Mouse (Mus musculus) MEL (cell line): ENCODE results near the gene Olfr1480. TPM values are rescaled to one million over a fixed set of nuclear protein-coding genes. Genes with fewer than 3 reads are reported as not detected.

ENCODE experiments used
- DNase-seq: peaks from one replicate; pipeline ENCODE4 v3.0.0; 2011; ENCODE audit warnings: low read depth, low spot score
- H3K27ac ChIP-seq: 2 replicates; pipeline ENCODE4 v1.5.1; 2012; ENCODE audit warnings: low read depth, mild to moderate bottlenecking, control low read depth, low read length, moderate library complexity; ENCODE audit not compliant: control insufficient read depth
- H3K27me3 ChIP-seq, 2 experiments: fragments of 150-350 bp in 1 of 2; sonication (generic) in 1 of 2; 2 replicates each; pipeline ENCODE4 v1.6.1; 2012; ENCODE audit warnings: low read length in 2 of 2, mild to moderate bottlenecking in 2 of 2, improper control_type of control experiment in 1 of 2, moderate library complexity in 1 of 2; ENCODE audit not compliant: insufficient read depth in 2 of 2, control insufficient read depth in 1 of 2
- H3K36me3 ChIP-seq, 2 experiments: 2 replicates each; pipeline ENCODE4 v1.6.1; 2012 to 2014; ENCODE audit warnings: low read length in 2 of 2, improper control_type of control experiment in 1 of 2, inconsistent platforms in 1 of 2, mild to moderate bottlenecking in 1 of 2; ENCODE audit not compliant: insufficient read depth in 2 of 2, control insufficient read depth in 1 of 2
- H3K4me1 ChIP-seq, 2 experiments: fragments of 150-350 bp in 1 of 2; sonication (generic) in 1 of 2; 2 replicates each; pipeline ENCODE4 v1.6.1; 2012; ENCODE audit warnings: low read length in 2 of 2, improper control_type of control experiment in 1 of 2, mild to moderate bottlenecking in 1 of 2; ENCODE audit not compliant: insufficient read depth in 2 of 2, control insufficient read depth in 1 of 2
- H3K4me3 ChIP-seq, 2 experiments: fragments of 150-350 bp in 1 of 2; sonication (generic) in 1 of 2; 2 replicates each; pipeline ENCODE4 v1.5.1; 2012; ENCODE audit warnings: low read depth in 2 of 2, low read length in 2 of 2, mild to moderate bottlenecking in 2 of 2, moderate library complexity in 2 of 2, control low read depth in 1 of 2, improper control_type of control experiment in 1 of 2; ENCODE audit not compliant: control insufficient read depth in 1 of 2, insufficient read depth in 1 of 2
- H3K79me2 ChIP-seq: 2 replicates; pipeline ENCODE4 v1.6.1; 2012; ENCODE audit warnings: mild to moderate bottlenecking, low read length, moderate library complexity; ENCODE audit not compliant: control insufficient read depth, poor library complexity, insufficient read depth
- H3K9ac ChIP-seq: 2 replicates; pipeline ENCODE4 v1.6.1; 2012; ENCODE audit warnings: low read depth, mild to moderate bottlenecking, control low read depth, low read length, moderate library complexity; ENCODE audit not compliant: control insufficient read depth, poor library complexity, severe bottlenecking
- H3K9me3 ChIP-seq: fragments of 150-350 bp; sonication (generic); replicated peaks from 2 replicates; pipeline ENCODE4 v1.6.1; 2012; ENCODE audit warnings: mild to moderate bottlenecking, low read length, improper control_type of control experiment, moderate library complexity; ENCODE audit not compliant: insufficient read depth
- BHLHE40 ChIP-seq: IDR thresholded peaks from 2 replicates; pipeline ENCODE4 v1.6.1; 2012; ENCODE audit warnings: low read depth, mild to moderate bottlenecking, inconsistent platforms, low read length, improper control_type of control experiment, borderline replicate concordance
- CTCF ChIP-seq, 3 experiments: IDR thresholded peaks in 2 of 3; conservative IDR thresholded peaks in 1 of 3; 2 replicates each; pipeline ENCODE4 v1.5.1; 2011 to 2012; ENCODE audit warnings: low read length in 3 of 3, low read depth in 2 of 3, mild to moderate bottlenecking in 2 of 3, improper control_type of control experiment in 1 of 3, inconsistent platforms in 1 of 3, mixed read lengths in 1 of 3, moderate library complexity in 1 of 3; ENCODE audit not compliant: control insufficient read depth in 1 of 3, insufficient read depth in 1 of 3, poor library complexity in 1 of 3, severe bottlenecking in 1 of 3
- E2F4 ChIP-seq: IDR thresholded peaks from 2 replicates; pipeline ENCODE4 v1.6.1; 2011; ENCODE audit warnings: low read depth, low read length, improper control_type of control experiment, borderline replicate concordance
- ELF1 ChIP-seq: IDR thresholded peaks from 2 replicates; pipeline ENCODE4 v1.6.1; 2014; ENCODE audit warnings: low read depth, mild to moderate bottlenecking, inconsistent platforms, low read length, improper control_type of control experiment, moderate library complexity
- EP300 ChIP-seq, 2 experiments: IDR thresholded peaks; 2 replicates each; pipeline ENCODE4 v1.6.1; 2011; ENCODE audit warnings: improper control_type of control experiment in 2 of 2, low read length in 2 of 2, low read depth in 1 of 2, mild to moderate bottlenecking in 1 of 2
- ETS1 ChIP-seq: IDR thresholded peaks from 2 replicates; pipeline ENCODE4 v1.6.1; 2012; ENCODE audit warnings: low read depth, mild to moderate bottlenecking, inconsistent platforms, low read length, improper control_type of control experiment, moderate library complexity
- GABPA ChIP-seq: IDR thresholded peaks from 2 replicates; pipeline ENCODE4 v1.6.1; 2012; ENCODE audit warnings: low read depth, mild to moderate bottlenecking, inconsistent platforms, low read length, improper control_type of control experiment, moderate library complexity
- JUND ChIP-seq: IDR thresholded peaks from 2 replicates; pipeline ENCODE4 v1.6.1; 2011; ENCODE audit warnings: low read depth, mild to moderate bottlenecking, improper control_type of control experiment, low read length
- MAX ChIP-seq: IDR thresholded peaks from 2 replicates; pipeline ENCODE4 v1.6.1; 2011; ENCODE audit warnings: low read length, improper control_type of control experiment
- MAZ ChIP-seq: IDR thresholded peaks from 2 replicates; pipeline ENCODE4 v1.6.1; 2012; ENCODE audit warnings: low read depth, mild to moderate bottlenecking, inconsistent platforms, low read length, improper control_type of control experiment
- MEF2A ChIP-seq: IDR thresholded peaks from 2 replicates; pipeline ENCODE4 v1.6.1; 2014; ENCODE audit warnings: low read depth, mild to moderate bottlenecking, inconsistent platforms, low read length, improper control_type of control experiment; ENCODE audit not compliant: poor library complexity, insufficient replicate concordance, severe bottlenecking; ENCODE audit errors: extremely low read depth
- MYB ChIP-seq: IDR thresholded peaks from 2 replicates; pipeline ENCODE4 v1.6.1; 2011; ENCODE audit warnings: mild to moderate bottlenecking, low read depth, low read length, improper control_type of control experiment
- RCOR1 ChIP-seq: IDR thresholded peaks from 2 replicates; pipeline ENCODE4 v1.6.1; 2012; ENCODE audit warnings: low read depth, mild to moderate bottlenecking, inconsistent platforms, low read length, improper control_type of control experiment
- UBTF ChIP-seq: IDR thresholded peaks from 2 replicates; pipeline ENCODE4 v1.6.1; 2012; ENCODE audit warnings: low read depth, mild to moderate bottlenecking, inconsistent platforms, low read length, improper control_type of control experiment, moderate library complexity, borderline replicate concordance; ENCODE audit not compliant: insufficient read depth
- ZKSCAN1 ChIP-seq: IDR thresholded peaks from 2 replicates; pipeline ENCODE4 v1.6.1; 2012; ENCODE audit warnings: low read depth, mild to moderate bottlenecking, inconsistent platforms, low read length, improper control_type of control experiment, moderate library complexity
- polyA plus RNA-seq, 2 experiments: library from polyadenylated mRNA; stranded (reverse) in 1 of 2; unstranded in 1 of 2; fragments of >175 nt in 1 of 2; fragments of >200 nt in 1 of 2; gene quantifications; 2 replicates each; pipeline versions ENCODE4 v1.2.1 to v1.2.4; 2012; ENCODE audit warnings: low replicate concordance in 2 of 2, low read depth in 1 of 2; ENCODE audit not compliant: insufficient read length in 2 of 2, insufficient read depth in 1 of 2, missing spikeins in 1 of 2
- total RNA-seq: library from RNA; depleted of rRNA; stranded (reverse); fragments of 300-350 nt; gene quantifications from 2 replicates; pipeline ENCODE4 v1.2.3, GENCODE M21; 2012; rRNA removed

The Olfr1480 gene
- total and polyA plus RNA-seq, 3 experiments = not detected

GRCm38 (mm10) chr19:13500246-13500645 lies 27.5 kb upstream of the Olfr1480 start, which contains the start of gene Olfr1477:
Gene Olfr1477 (plus strand): TSS chr19:13500546.
- Histone ChIP-seq H3K27me3 (no peaks in the 10 kb centered on the region), H3K4me3 (no peak within 1 kb of the TSS), H3K79me2 (no peaks in the 10 kb centered on the region), H3K4me1 (no peaks in the 10 kb centered on the region), H3K36me3 (no peaks in the 10 kb centered on the region), H3K27ac (no peak within 1 kb of the TSS), H3K9me3 (no peaks in the 10 kb centered on the region), H3K9ac (no peak within 1 kb of the TSS)
- TF ChIP-seq MAX = no peak
- no peak for TF ChIP-seq CTCF (IDR thresholded peaks at IDR 0.05 in 2 of 3, conservative IDR thresholded peaks at IDR 0.05 in 1 of 3; ENCODE audit: control insufficient read depth in 1 of 3, insufficient read depth in 1 of 3, low read depth in 2 of 3, low read length in 3 of 3, poor library complexity in 1 of 3, severe bottlenecking in 1 of 3)
- TF ChIP-seq MAZ = no peak
- TF ChIP-seq JUND = no peak
- TF ChIP-seq ZKSCAN1 = no peak
- no peak for TF ChIP-seq BHLHE40
- TF ChIP-seq MYB = no peak
- no peak for TF ChIP-seq UBTF
- no peak for TF ChIP-seq E2F4
- no peak for TF ChIP-seq RCOR1
- no peak for TF ChIP-seq ETS1
- TF ChIP-seq EP300 (IDR thresholded peaks at IDR 0.05; ENCODE audit: low read depth in 1 of 2, low read length in 2 of 2) = no peak
- no peak for TF ChIP-seq ELF1
- no peak for TF ChIP-seq GABPA
- TF ChIP-seq MEF2A = no peak
- no peak for DNase-seq

Other genes starting within 250 kb of the Olfr1480 start
- not detected in 2 replicates for gene Olfr1465, start 212.4 kb upstream of the Olfr1480 start, total RNA-seq
- not detected for gene Olfr1465, start 212.4 kb upstream of the Olfr1480 start, polyA plus RNA-seq
- not detected in 2 replicates for gene Olfr1466, start 189.1 kb upstream of the Olfr1480 start, total RNA-seq
- not detected for gene Olfr1466, start 189.1 kb upstream of the Olfr1480 start, polyA plus RNA-seq
- gene Olfr1467, start 165.7 kb upstream of the Olfr1480 start, total RNA-seq = not detected in 2 replicates
- gene Olfr1467, start 165.7 kb upstream of the Olfr1480 start, polyA plus RNA-seq = not detected
- not detected in 2 replicates for gene Olfr1469, start 120.1 kb upstream of the Olfr1480 start, total RNA-seq
- gene Olfr1469, start 120.1 kb upstream of the Olfr1480 start, polyA plus RNA-seq = not detected
- not detected in 2 replicates for gene Olfr1471, start 84.5 kb upstream of the Olfr1480 start, total RNA-seq
- gene Olfr1471, start 84.5 kb upstream of the Olfr1480 start, polyA plus RNA-seq = not detected
- gene Olfr1472, start 71.8 kb upstream of the Olfr1480 start, total RNA-seq = not detected in 2 replicates
- gene Olfr1472, start 71.8 kb upstream of the Olfr1480 start, polyA plus RNA-seq = not detected
- gene Olfr1474, start 58.3 kb upstream of the Olfr1480 start, total RNA-seq = not detected in 2 replicates
- gene Olfr1474, start 58.3 kb upstream of the Olfr1480 start, polyA plus RNA-seq = not detected
- gene Olfr1475, start 47.7 kb upstream of the Olfr1480 start, total RNA-seq = not detected in 2 replicates
- not detected for gene Olfr1475, start 47.7 kb upstream of the Olfr1480 start, polyA plus RNA-seq
- gene Olfr1477, start 27.4 kb upstream of the Olfr1480 start, total RNA-seq = not detected in 2 replicates
- not detected for gene Olfr1477, start 27.4 kb upstream of the Olfr1480 start, polyA plus RNA-seq
- gene Olfr1484, start 55.6 kb downstream of the Olfr1480 start, total RNA-seq = not detected in 2 replicates
- gene Olfr1484, start 55.6 kb downstream of the Olfr1480 start, polyA plus RNA-seq = not detected
- gene Olfr1487, start 89.5 kb downstream of the Olfr1480 start, total RNA-seq = not detected in 2 replicates
- not detected for gene Olfr1487, start 89.5 kb downstream of the Olfr1480 start, polyA plus RNA-seq
- not detected in 2 replicates for gene Olfr1489, start 103.7 kb downstream of the Olfr1480 start, total RNA-seq
- gene Olfr1489, start 103.7 kb downstream of the Olfr1480 start, polyA plus RNA-seq = not detected
- not detected in 2 replicates for gene Olfr1490, start 123.2 kb downstream of the Olfr1480 start, total RNA-seq
- gene Olfr1490, start 123.2 kb downstream of the Olfr1480 start, polyA plus RNA-seq = not detected
- not detected in 2 replicates for gene Olfr1491, start 169.4 kb downstream of the Olfr1480 start, total RNA-seq
- not detected for gene Olfr1491, start 169.4 kb downstream of the Olfr1480 start, polyA plus RNA-seq
- not detected in 2 replicates for gene Olfr1493-ps1, start 195.4 kb downstream of the Olfr1480 start, total RNA-seq
- gene Olfr1493-ps1, start 195.4 kb downstream of the Olfr1480 start, polyA plus RNA-seq = not detected
- gene Olfr1494, start 211.8 kb downstream of the Olfr1480 start, total RNA-seq = not detected in 2 replicates
- gene Olfr1494, start 211.8 kb downstream of the Olfr1480 start, polyA plus RNA-seq = not detected
- gene Olfr1495, start 236.7 kb downstream of the Olfr1480 start, total RNA-seq = not detected in 2 replicates
- not detected for gene Olfr1495, start 236.7 kb downstream of the Olfr1480 start, polyA plus RNA-seq
- not detected in 2 replicates for gene Olfr1496, start 250.0 kb downstream of the Olfr1480 start, total RNA-seq
- not detected for gene Olfr1496, start 250.0 kb downstream of the Olfr1480 start, polyA plus RNA-seq